Mouse (Mus musculus) liver, postnatal 0 days (tissue): ENCODE data around the gene Naxe.

Experiments used
- CTCF ChIP-seq: sonication (generic); IDR thresholded peaks from 2 replicates; pipeline ENCODE4 v1.5.1; 2016; ENCODE audit warnings: antibody characterized with exemption, low read depth
- EP300 ChIP-seq: IDR thresholded peaks from 2 replicates; pipeline ENCODE4 v1.6.1; 2016; ENCODE audit warnings: antibody characterized with exemption, low read depth, mild to moderate bottlenecking

DNA sequence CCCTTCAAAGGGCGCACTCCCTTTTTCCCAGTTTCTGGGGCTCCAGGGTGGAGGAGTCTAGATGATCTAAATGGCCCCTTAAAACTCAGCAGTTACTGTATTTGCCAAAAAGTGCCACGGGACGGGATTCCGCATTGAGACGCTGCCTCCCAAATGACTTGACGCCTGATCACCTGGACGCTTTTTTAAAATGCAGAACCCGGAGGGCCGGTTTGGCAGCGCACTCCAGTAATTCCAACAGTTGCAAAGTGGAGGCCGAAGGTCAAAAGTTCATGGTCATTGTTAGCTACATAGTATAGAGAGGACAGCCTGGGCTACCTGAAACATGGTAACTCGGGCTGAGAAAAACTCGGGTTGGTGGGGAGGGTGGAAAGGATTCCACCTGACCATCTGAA lies 23.9 kb upstream of the Naxe start:
- TF ChIP-seq CTCF (no peak), EP300 (no peak)
